8 mouse cellular contexts compared by ENCODE assay signal in the genomic region with DNA sequence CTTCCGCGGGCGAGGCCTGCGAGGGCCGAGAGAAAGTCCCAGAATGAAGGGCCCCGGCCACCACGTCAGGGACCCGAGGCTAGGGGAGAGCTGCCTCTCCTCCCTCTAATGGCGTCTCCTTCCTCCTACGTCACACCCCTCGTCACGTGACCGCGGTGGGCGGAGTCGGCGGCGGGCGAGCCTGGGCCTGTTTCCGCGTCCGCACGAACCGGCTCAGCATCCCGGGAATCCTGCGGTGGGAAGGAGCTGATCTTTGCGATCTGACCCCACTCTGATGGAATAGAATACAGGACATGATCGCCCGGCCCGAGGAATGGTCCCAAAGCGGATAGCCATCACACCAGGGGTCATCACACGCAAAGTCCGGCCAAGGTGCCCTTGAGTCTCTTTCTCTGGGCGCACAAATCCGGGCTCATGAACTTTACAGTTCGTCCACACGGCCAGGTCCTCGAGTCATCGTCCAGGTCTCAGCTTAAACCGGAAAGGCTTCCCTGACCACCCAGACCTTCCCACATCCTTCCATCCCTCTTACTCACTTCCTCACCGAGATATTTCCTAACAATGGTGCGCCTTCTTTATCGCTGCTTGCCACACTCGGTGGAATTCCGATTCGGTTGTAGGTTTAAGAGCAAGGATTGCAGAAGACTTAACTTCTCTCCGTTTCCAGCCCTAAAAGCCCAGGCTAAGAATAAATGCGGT. TPM values are rescaled to one million over a fixed set of nuclear protein-coding genes. Genes with fewer than 3 reads are reported as not detected.
DNase-seq lines count a peak whose midpoint lies in the region; ATAC-seq and TF ChIP-seq lines count a peak whose summit lies in the region.

TSS of gene Rab21 (minus strand) at position 122 of the 699 bp plus-strand sequence.

- H3K27ac ChIP-seq in forebrain, embryonic 13.5 days = peak within 1 kb of the TSS; percentile 86
- H3K27ac ChIP-seq in liver, postnatal 0 days (ENCODE audit: low read depth) = peak within 1 kb of the TSS; percentile 98
- peak within 1 kb of the TSS; percentile 98 for H3K27ac ChIP-seq in neural tube, embryonic 14.5 days (ENCODE audit: low read depth, low read length)

- peak within 1 kb of the TSS; percentile 92 for H3K4me3 ChIP-seq in E14TG2a.4 (replicated peaks; ENCODE audit: low read length)
- peak within 1 kb of the TSS; percentile 94 for H3K4me3 ChIP-seq in forebrain, embryonic 13.5 days
- peak within 1 kb of the TSS; percentile 96 for H3K4me3 ChIP-seq in liver, postnatal 0 days (ENCODE audit: low read depth, low read length)
- peak within 1 kb of the TSS; percentile 93 for H3K4me3 ChIP-seq in neural tube, embryonic 14.5 days (ENCODE audit: low read depth, low read length)

- peaks cover 56% of the 10 kb centered on the region for H3K4me1 ChIP-seq in E14TG2a.4 (replicated peaks; ENCODE audit: low read depth, low read length)
- H3K4me1 ChIP-seq in forebrain, embryonic 13.5 days = peaks cover 30% of the 10 kb centered on the region
- peaks cover 33% of the 10 kb centered on the region for H3K4me1 ChIP-seq in liver, postnatal 0 days (ENCODE audit: insufficient read depth)
- peaks cover 20% of the 10 kb centered on the region for H3K4me1 ChIP-seq in neural tube, embryonic 14.5 days (ENCODE audit: control insufficient read depth, insufficient read depth, low read length)

- intact Hi-C loops in heart, postnatal 10 days (cut with DNase I) = loop anchor here (2.0 kb wide), 1 partner anchor 69 kb away; the partner anchor contains the start of genes Thap2 and Zfc3h1

- no peaks in the 10 kb centered on the region for H3K9me3 ChIP-seq in E14TG2a.4 (ENCODE audit: low read length)
- H3K9me3 ChIP-seq in forebrain, embryonic 13.5 days (replicated peaks) = no peaks in the 10 kb centered on the region
- H3K9me3 ChIP-seq in liver, postnatal 0 days (ENCODE audit: low read length) = no peaks in the 10 kb centered on the region
- no peaks in the 10 kb centered on the region for H3K9me3 ChIP-seq in neural tube, embryonic 14.5 days (ENCODE audit: control insufficient read depth, low read length)

- H3K27me3 ChIP-seq in E14TG2a.4 (ENCODE audit: insufficient read depth, low read length) = 0 out of 2 replicates have a peak, but pooled peaks cover 6% of the 10 kb centered on the region
- H3K27me3 ChIP-seq in forebrain, embryonic 13.5 days = no peaks in the 10 kb centered on the region
- H3K27me3 ChIP-seq in liver, postnatal 0 days (ENCODE audit: insufficient read depth, low read length) = no peaks in the 10 kb centered on the region
- H3K27me3 ChIP-seq in neural tube, embryonic 14.5 days (ENCODE audit: control insufficient read depth, insufficient read depth, low read length) = no peaks in the 10 kb centered on the region; the same call in 1 of the 2 replicates

- peak; percentile 96 for ATAC-seq in forebrain, embryonic 13.5 days
- ATAC-seq in liver, postnatal 0 days = peak; percentile 90
- ATAC-seq in neural tube, embryonic 14.5 days (ENCODE audit: low read depth) = peak; percentile 95

- 0 out of 2 replicates have a peak, but pooled peaks cover 10% of the 10 kb centered on the region for H3K36me3 ChIP-seq in E14TG2a.4 (ENCODE audit: insufficient read depth, low read length)
- H3K36me3 ChIP-seq in forebrain, embryonic 13.5 days (ENCODE audit: poor library complexity, severe bottlenecking) = no peaks in the 10 kb centered on the region
- no peaks in the 10 kb centered on the region for H3K36me3 ChIP-seq in liver, postnatal 0 days (replicated peaks; ENCODE audit: insufficient read depth, low read length)
- no peaks in the 10 kb centered on the region for H3K36me3 ChIP-seq in neural tube, embryonic 14.5 days (ENCODE audit: control insufficient read depth, insufficient read depth, low read length)

- under 1% methylated on average over 44 of the region's 48 CpGs for WGBS in forebrain, embryonic 13.5 days
- WGBS in large intestine, adult 2 months = under 1% methylated on average over 47 of the region's 48 CpGs
- 2% methylated on average over 48 of the region's 48 CpGs for WGBS in liver, postnatal 0 days (ENCODE audit: insufficient replicate concordance)
- under 1% methylated on average over 42 of the region's 48 CpGs for WGBS in neural tube, embryonic 14.5 days

- no peak for TF ChIP-seq CTCF in E14TG2a.4 (conservative IDR thresholded peaks at IDR 0.05; ENCODE audit: low read length)
- TF ChIP-seq CTCF in liver, postnatal 0 days (IDR thresholded peaks at IDR 0.05; ENCODE audit: low read depth) = no peak

- H3K9ac ChIP-seq in forebrain, embryonic 13.5 days = peak within 1 kb of the TSS; percentile 93
- peak within 1 kb of the TSS; percentile 97 for H3K9ac ChIP-seq in liver, postnatal 0 days (replicated peaks)
- H3K9ac ChIP-seq in neural tube, embryonic 14.5 days (replicated peaks; ENCODE audit: low read depth, low read length) = peak within 1 kb of the TSS; percentile 86

- 0 out of 2 replicates have a peak, but pooled peaks have one; percentile 30 for TF ChIP-seq EP300 in liver, postnatal 0 days (IDR thresholded peaks at IDR 0.05; ENCODE audit: low read depth)

- H3K4me2 ChIP-seq in forebrain, embryonic 13.5 days = peak within 1 kb of the TSS; percentile 85
- H3K4me2 ChIP-seq in liver, postnatal 0 days (ENCODE audit: low read depth, low read length) = peak within 1 kb of the TSS; percentile 85
- peak within 1 kb of the TSS; percentile 55 for H3K4me2 ChIP-seq in neural tube, embryonic 14.5 days (ENCODE audit: low read depth, low read length)

- peak; percentile 87 for DNase-seq in c-Kit-positive CD71-positive TER-119-positive erythroid progenitor cells, embryonic 14.5 days (ENCODE audit: low spot score)
- DNase-seq in heart, postnatal 10 days = peak; percentile 99 to 100
- DNase-seq in large intestine, adult 2 months (ENCODE audit: low read depth, low spot score) = peak; percentile 80
- DNase-seq in liver, postnatal 0 days = peak; percentile 98
- DNase-seq in testis, postnatal 10 days (ENCODE audit: low spot score) = peak; percentile 100

RNA-seq across cellular contexts. Expression of gene Rab21, which starts in this region (rescaled TPM):
- polyA plus RNA-seq in forebrain, embryonic 13.5 days (2015; fragmentation: Nextera tagmentation; extraction: Ambion mirVana) = 5.7 and 5.8 TPM in 2 replicates
- 10 to 100 TPM; 67.8 to 68.6 TPM for total RNA-seq in heart, postnatal 10 days (2021)
- 12.0 and 15.7 TPM in 2 replicates for polyA plus RNA-seq in large intestine, adult 2 months (2012; rRNA removed)
- polyA plus RNA-seq in liver, postnatal 0 days (2015; fragmentation: Nextera tagmentation; extraction: Ambion mirVana) = 5.8 and 10.0 TPM in 2 replicates
- polyA plus RNA-seq in neural tube, embryonic 14.5 days (2014; fragmentation: Nextera tagmentation; extraction: Ambion mirVana) = 13.8 and 15.4 TPM in 2 replicates

Comparison
In these comparisons a context has a peak if more than half of its experiments do, and no peak if none do; other contexts are left out.
1. Peak in every context shown above with its lines: DNase-seq, ATAC-seq, H3K4me3 ChIP-seq and H3K27ac ChIP-seq.